Mouse (Mus musculus): Measurements from ENCODE around the gene Nsg1. TPM values are rescaled to one million over a fixed set of nuclear protein-coding genes. Genes with fewer than 3 reads are reported as not detected.

The Nsg1 gene
- polyA plus RNA-seq, 1 experiment from 2014 or later: 59.8 TPM

GRCm38 (mm10) chr5:38091966-38092304 is 67.8 kb downstream of the Nsg1 start:
- no peaks in the 10 kb centered on the region for H3K27me3 ChIP-seq (replicated peaks)
- no peak for ATAC-seq
- H3K4me3 ChIP-seq (replicated peaks): no peak overlapping the region
- no peak overlapping the region for H3K4me2 ChIP-seq (replicated peaks)
- 77% methylated on average over 2 of the region's 2 CpGs for WGBS
- H3K27ac ChIP-seq: no peak overlapping the region
- no peaks in the 10 kb centered on the region for H3K9me3 ChIP-seq
- H3K9ac ChIP-seq: no peak overlapping the region
- no peaks in the 10 kb centered on the region for H3K4me1 ChIP-seq (replicated peaks)
- no peaks in the 10 kb centered on the region for H3K36me3 ChIP-seq

GRCm38 (mm10) chr5:38091046-38091965 is 68.4 kb downstream of the Nsg1 start:
- 0 out of 2 replicates have a peak, but pooled peaks have one; percentile 47 for ATAC-seq
- no peaks in the 10 kb centered on the region for H3K27me3 ChIP-seq (replicated peaks)
- H3K9me3 ChIP-seq: no peaks in the 10 kb centered on the region
- H3K36me3 ChIP-seq: no peaks in the 10 kb centered on the region
- no peak overlapping the region for H3K4me2 ChIP-seq (replicated peaks)
- H3K9ac ChIP-seq: no peak overlapping the region
- H3K27ac ChIP-seq: no peak overlapping the region
- no peak overlapping the region for H3K4me3 ChIP-seq (replicated peaks)
- WGBS: 71% methylated on average over 8 of the region's 8 CpGs
- H3K4me1 ChIP-seq (replicated peaks): no peaks in the 10 kb centered on the region

- ATAC-seq: no peak
- Histone ChIP-seq H3K36me3 (no peaks in the 10 kb centered on the region), H3K9me3 (no peaks in the 10 kb centered on the region), H3K4me2 (replicated peaks) (no peak overlapping the region), H3K4me3 (replicated peaks) (no peak overlapping the region), H3K9ac (no peak overlapping the region; the same call in 1 of the 2 replicates), H3K27ac (no peak overlapping the region), H3K27me3 (replicated peaks) (no peaks in the 10 kb centered on the region), H3K4me1 (replicated peaks) (0 out of 2 replicates have a peak, but pooled peaks cover 2% of the 10 kb centered on the region)
- 59% methylated on average over 3 of the region's 3 CpGs for WGBS
Measured at GRCm38 (mm10) chr5:38090581-38090980, 69.1 kb downstream of the Nsg1 start.

- H3K36me3 ChIP-seq: no peaks in the 10 kb centered on the region
- no peak for ATAC-seq
- H3K4me1 ChIP-seq (replicated peaks): 0 out of 2 replicates have a peak, but pooled peaks cover 3% of the 10 kb centered on the region
- H3K27ac ChIP-seq: no peak overlapping the region
- H3K4me3 ChIP-seq (replicated peaks): no peak overlapping the region
- H3K9me3 ChIP-seq: no peaks in the 10 kb centered on the region
- H3K4me2 ChIP-seq (replicated peaks): no peak overlapping the region
- 78% methylated on average over 3 of the region's 3 CpGs for WGBS
- no peak overlapping the region; the same call in 1 of the 2 replicates for H3K9ac ChIP-seq
- no peaks in the 10 kb centered on the region for H3K27me3 ChIP-seq (replicated peaks)
Measured at GRCm38 (mm10) chr5:38090111-38090510, 69.6 kb downstream of the Nsg1 start.

Other genes starting within 250 kb of the Nsg1 start
- gene Stx18, start 121.2 kb downstream of the Nsg1 start, polyA plus RNA-seq (2015; fragmentation: Nextera tagmentation; extraction: Ambion mirVana): 38.5 and 39.2 TPM in 2 replicates
- gene Zbtb49, start 60.5 kb upstream of the Nsg1 start, polyA plus RNA-seq (2015; fragmentation: Nextera tagmentation; extraction: Ambion mirVana): 9.2 TPM in 2 replicates
- gene Lyar, start 60.6 kb upstream of the Nsg1 start, polyA plus RNA-seq (2015; fragmentation: Nextera tagmentation; extraction: Ambion mirVana): 101 and 116 TPM in 2 replicates
- 67.9 and 68.6 TPM in 2 replicates for gene Tmem128, start 100.3 kb upstream of the Nsg1 start, polyA plus RNA-seq (2015; fragmentation: Nextera tagmentation; extraction: Ambion mirVana)
- gene Otop1, start 116.1 kb upstream of the Nsg1 start, polyA plus RNA-seq (2015; fragmentation: Nextera tagmentation; extraction: Ambion mirVana): not detected in 2 replicates
- not detected in 2 replicates for gene Drd5, start 159.5 kb upstream of the Nsg1 start, polyA plus RNA-seq (2015; fragmentation: Nextera tagmentation; extraction: Ambion mirVana)

Data from intestine, embryonic 15.5 days (tissue).